Mouse (Mus musculus): Measurements from ENCODE around the gene Srd5a3.

- TF ChIP-seq POLR2A (IDR thresholded peaks at IDR 0.05; ENCODE audit: insufficient read length, low read depth) (no peak), E2F4 (IDR thresholded peaks at IDR 0.05; ENCODE audit: insufficient read depth) (no peak), USF1 (IDR thresholded peaks at IDR 0.05; ENCODE audit: low read depth) (no peak), MAX (IDR thresholded peaks at IDR 0.05; ENCODE audit: low read depth) (no peak), MYOG (IDR thresholded peaks at IDR 0.05; ENCODE audit: control insufficient read depth in 1 of 3, insufficient read depth in 1 of 3, insufficient read length in 2 of 3, low read depth in 2 of 3) (no peak), POLR2AphosphoS2 (IDR thresholded peaks at IDR 0.05; ENCODE audit: insufficient read length, low read depth) (no peak)
These were observed 2.0 kb upstream of the Srd5a3 start for GRCm38 (mm10) chr5:76138071-76138470.

Data from myocyte (in vitro differentiated cells).